Mouse (Mus musculus): ENCODE measurements around the gene Olfr49.
A peak's percentile ranks its signal among the peaks of the same experiment; 100 is the strongest.
"Not testable (repeated sequence)": the region's sequence is repeated elsewhere in the genome, so short reads cannot be mapped to it uniquely, and the experiment has no call there.

Olfr49 gene

GRCm38 (mm10) chr14:54231176-54231956 is 53.4 kb downstream of the Olfr49 start:
- DNase-seq (ENCODE audit: low read depth, low spot score) = no peak

- DNase-seq (ENCODE audit: low read depth, low spot score) = no peak
These were observed 54.0 kb downstream of the Olfr49 start for GRCm38 (mm10) chr14:54230638-54231150.

- DNase-seq (ENCODE audit: low read depth, low spot score) = not testable (repeated sequence)
These were observed 54.9 kb downstream of the Olfr49 start for GRCm38 (mm10) chr14:54229849-54230248.

GRCm38 (mm10) chr14:54228933-54229713 is 55.6 kb downstream of the Olfr49 start:
- DNase-seq (ENCODE audit: low read depth, low spot score) = peak; percentile 54

GRCm38 (mm10) chr14:54228501-54228900 is 56.2 kb downstream of the Olfr49 start:
- no peak for DNase-seq (ENCODE audit: low read depth, low spot score)

Data from brain, adult 2 months (tissue).